8 mouse cellular contexts compared by ENCODE assay signal in genomic region chr4:58944206-58944553, GRCm38 (mm10). TPM values are rescaled to one million over a fixed set of nuclear protein-coding genes. Genes with fewer than 3 reads are reported as not detected.
DNase-seq lines count a peak whose midpoint lies in the region; ATAC-seq and TF ChIP-seq lines count a peak whose summit lies in the region.

No protein-coding gene starts in this region.

- H3K4me2 ChIP-seq in limb, embryonic 15.5 days = peak overlapping the region; percentile 82
- peak overlapping the region; percentile 95 for H3K4me2 ChIP-seq in stomach, postnatal 0 days (replicated peaks; ENCODE audit: low read depth)

- 10% methylated on average over 6 of the region's 6 CpGs for WGBS in limb, embryonic 15.5 days
- 17% methylated on average over 6 of the region's 6 CpGs for WGBS in stomach, postnatal 0 days

- TF ChIP-seq POLR2A in testis, adult 2 months (IDR thresholded peaks at IDR 0.05; ENCODE audit: control insufficient read depth, low read depth, low read length) = no peak

- H3K4me3 ChIP-seq in erythroblast, embryonic 14.5 days (replicated peaks) = peak overlapping the region; percentile 64
- H3K4me3 ChIP-seq in testis, adult 2 months (ENCODE audit: control insufficient read depth, low read depth, low read length) = peak overlapping the region; percentile 80
- H3K4me3 ChIP-seq in limb, embryonic 15.5 days = peak overlapping the region; percentile 79
- peak overlapping the region; percentile 69 for H3K4me3 ChIP-seq in stomach, postnatal 0 days (ENCODE audit: low read depth, low read length)

- peaks cover 38% of the 10 kb centered on the region for H3K27me3 ChIP-seq in erythroblast, embryonic 14.5 days (ENCODE audit: control insufficient read depth)
- H3K27me3 ChIP-seq in testis, adult 2 months (ENCODE audit: control insufficient read depth, insufficient read depth, low read length) = no peaks in the 10 kb centered on the region
- no peaks in the 10 kb centered on the region for H3K27me3 ChIP-seq in limb, embryonic 15.5 days
- no peaks in the 10 kb centered on the region for H3K27me3 ChIP-seq in stomach, postnatal 0 days (ENCODE audit: control insufficient read depth, insufficient read depth, low read length)

- H3K27ac ChIP-seq in testis, adult 2 months (ENCODE audit: control insufficient read depth, insufficient read depth, low read depth, low read length) = no peak overlapping the region
- H3K27ac ChIP-seq in limb, embryonic 15.5 days = no peak overlapping the region
- no peak overlapping the region for H3K27ac ChIP-seq in stomach, postnatal 0 days (replicated peaks)

- DNase-seq in testis, postnatal 10 days (ENCODE audit: low spot score) = no peak
- no peak for DNase-seq in stomach, postnatal 0 days (ENCODE audit: low spot score)
- no peak for DNase-seq in frontal cortex, adult 2 months (ENCODE audit: extremely low spot score in 1 of 2, low spot score in 1 of 2)

- TF ChIP-seq CTCF in testis, adult 2 months (IDR thresholded peaks at IDR 0.05; ENCODE audit: control insufficient read depth, insufficient read depth, insufficient replicate concordance, low read depth, low read length) = no peak
- TF ChIP-seq CTCF in stomach, postnatal 0 days (IDR thresholded peaks at IDR 0.05; ENCODE audit: low read depth) = no peak

- H3K36me3 ChIP-seq in erythroblast, embryonic 14.5 days (ENCODE audit: control insufficient read depth) = no peaks in the 10 kb centered on the region
- no peaks in the 10 kb centered on the region for H3K36me3 ChIP-seq in testis, adult 2 months (ENCODE audit: control insufficient read depth, insufficient read depth, low read length)
- no peaks in the 10 kb centered on the region for H3K36me3 ChIP-seq in limb, embryonic 15.5 days
- no peaks in the 10 kb centered on the region for H3K36me3 ChIP-seq in stomach, postnatal 0 days (ENCODE audit: control insufficient read depth, insufficient read depth, low read length)

- ATAC-seq in erythroblast, adult 5-6 weeks (replicated peaks; ENCODE audit: low FRiP score, poor library complexity, severe bottlenecking) = no peak
- no peak for ATAC-seq in limb, embryonic 15.5 days (ENCODE audit: insufficient number of reproducible peaks, low FRiP score, low TSS enrichment, low read depth)
- ATAC-seq in stomach, postnatal 0 days (ENCODE audit: low FRiP score, low TSS enrichment) = no peak
- ATAC-seq in erythroid progenitor cell, adult 5-6 weeks (replicated peaks; ENCODE audit: low FRiP score, poor library complexity, severe bottlenecking) = no peak

- peaks cover 6% of the 10 kb centered on the region for H3K4me1 ChIP-seq in erythroblast, embryonic 14.5 days (ENCODE audit: control insufficient read depth)
- H3K4me1 ChIP-seq in testis, adult 2 months (ENCODE audit: control insufficient read depth, insufficient read depth, low read length) = peaks cover 8% of the 10 kb centered on the region
- peaks cover 10% of the 10 kb centered on the region; the same call in 1 of the 2 replicates for H3K4me1 ChIP-seq in limb, embryonic 15.5 days
- H3K4me1 ChIP-seq in stomach, postnatal 0 days (replicated peaks; ENCODE audit: control insufficient read depth, insufficient read depth) = peaks cover 2% of the 10 kb centered on the region; the same call in 1 of the 2 replicates

- H3K9me3 ChIP-seq in erythroblast, embryonic 14.5 days (ENCODE audit: control insufficient read depth, low read length) = no peaks in the 10 kb centered on the region
- H3K9me3 ChIP-seq in limb, embryonic 15.5 days = no peaks in the 10 kb centered on the region
- H3K9me3 ChIP-seq in stomach, postnatal 0 days (ENCODE audit: control insufficient read depth, low read length) = no peaks in the 10 kb centered on the region

- TF ChIP-seq EP300 in stomach, postnatal 0 days (optimal IDR thresholded peaks at IDR 0.05) = no peak

- no peak overlapping the region for H3K9ac ChIP-seq in limb, embryonic 15.5 days
- H3K9ac ChIP-seq in stomach, postnatal 0 days (ENCODE audit: low read length) = 0 out of 2 replicates have a peak overlapping the region, but pooled peaks have one; percentile 65

RNA-seq across cellular contexts. Expression of gene Zkscan16, which starts 0.8 kb away (rescaled TPM):
- polyA plus RNA-seq in erythroblast, embryonic 14.5 days (2012) = not detected in 2 replicates
- total RNA-seq in erythroblast, adult 5-6 weeks (2015; ENCODE audit: low replicate concordance) = not detected in 2 replicates
- not detected in 2 replicates for total RNA-seq in erythroblast, adult 5-6 weeks (2017; ENCODE audit: low replicate concordance)
- 0.48 and 0.49 TPM in 2 replicates for polyA plus RNA-seq in testis, adult 2 months (2012; rRNA removed)
- 0.73 and 0.74 TPM in 2 replicates for polyA plus RNA-seq in limb, embryonic 15.5 days (2015; fragmentation: Nextera tagmentation; extraction: Ambion mirVana)
- 0.11 and 0.13 TPM in 2 replicates for polyA plus RNA-seq in stomach, postnatal 0 days (2015; fragmentation: Nextera tagmentation; extraction: Ambion mirVana)
- not detected in 2 replicates for total RNA-seq in erythroid progenitor cell, adult 5-6 weeks (2015; ENCODE audit: low replicate concordance)
- total RNA-seq in erythroid progenitor cell, adult 5-6 weeks (2017; ENCODE audit: low replicate concordance) = not detected in 2 replicates
- polyA plus RNA-seq in frontal cortex, adult 2 months (2012; rRNA removed) = 9.9 and 15.3 TPM in 2 replicates

RNA-seq across cellular contexts. Expression of gene Ecpas, which starts 31.6 kb away (rescaled TPM):
- 0.18 and 0.51 TPM in 2 replicates for polyA plus RNA-seq in erythroblast, embryonic 14.5 days (2012)
- 21.9 and 26.1 TPM in 2 replicates for total RNA-seq in erythroblast, adult 5-6 weeks (2015; ENCODE audit: low replicate concordance)
- 19.1 and 27.2 TPM in 2 replicates for total RNA-seq in erythroblast, adult 5-6 weeks (2017; ENCODE audit: low replicate concordance)
- 8.8 and 10.2 TPM in 2 replicates for polyA plus RNA-seq in testis, adult 2 months (2012; rRNA removed)
- polyA plus RNA-seq in limb, embryonic 15.5 days (2015; fragmentation: Nextera tagmentation; extraction: Ambion mirVana) = 29.6 and 32.8 TPM in 2 replicates
- 13.4 and 13.6 TPM in 2 replicates for polyA plus RNA-seq in stomach, postnatal 0 days (2015; fragmentation: Nextera tagmentation; extraction: Ambion mirVana)
- 53.0 and 54.1 TPM in 2 replicates for total RNA-seq in erythroid progenitor cell, adult 5-6 weeks (2015; ENCODE audit: low replicate concordance)
- total RNA-seq in erythroid progenitor cell, adult 5-6 weeks (2017; ENCODE audit: low replicate concordance) = 34.0 and 34.1 TPM in 2 replicates
- 36.8 and 40.3 TPM in 2 replicates for polyA plus RNA-seq in frontal cortex, adult 2 months (2012; rRNA removed)

RNA-seq across cellular contexts. Expression of gene Ptgr1, which starts 42.7 kb away (rescaled TPM):
- polyA plus RNA-seq in erythroblast, embryonic 14.5 days (2012) = 0.04 and 0.10 TPM in 2 replicates
- total RNA-seq in erythroblast, adult 5-6 weeks (2015; ENCODE audit: low replicate concordance) = 14.6 and 25.0 TPM in 2 replicates
- total RNA-seq in erythroblast, adult 5-6 weeks (2017; ENCODE audit: low replicate concordance) = 6.0 and 8.3 TPM in 2 replicates
- 8.5 and 12.0 TPM in 2 replicates for polyA plus RNA-seq in testis, adult 2 months (2012; rRNA removed)
- 39.3 and 41.0 TPM in 2 replicates for polyA plus RNA-seq in limb, embryonic 15.5 days (2015; fragmentation: Nextera tagmentation; extraction: Ambion mirVana)
- polyA plus RNA-seq in stomach, postnatal 0 days (2015; fragmentation: Nextera tagmentation; extraction: Ambion mirVana) = 454 and 488 TPM in 2 replicates
- total RNA-seq in erythroid progenitor cell, adult 5-6 weeks (2015; ENCODE audit: low replicate concordance) = 4.3 and 9.2 TPM in 2 replicates
- 4.3 and 4.4 TPM in 2 replicates for total RNA-seq in erythroid progenitor cell, adult 5-6 weeks (2017; ENCODE audit: low replicate concordance)
- polyA plus RNA-seq in frontal cortex, adult 2 months (2012; rRNA removed) = 1.1 and 1.3 TPM in 2 replicates

RNA-seq across cellular contexts. Expression of gene Dnajc25, which starts 50.7 kb away (rescaled TPM):
- polyA plus RNA-seq in erythroblast, embryonic 14.5 days (2012) = 0.13 and 0.32 TPM in 2 replicates
- total RNA-seq in erythroblast, adult 5-6 weeks (2015; ENCODE audit: low replicate concordance) = 2.9 and 3.1 TPM in 2 replicates
- total RNA-seq in erythroblast, adult 5-6 weeks (2017; ENCODE audit: low replicate concordance) = 3.3 and 4.2 TPM in 2 replicates
- polyA plus RNA-seq in testis, adult 2 months (2012; rRNA removed) = 4.7 and 6.5 TPM in 2 replicates
- polyA plus RNA-seq in limb, embryonic 15.5 days (2015; fragmentation: Nextera tagmentation; extraction: Ambion mirVana) = 15.0 and 18.7 TPM in 2 replicates
- 13.4 and 13.7 TPM in 2 replicates for polyA plus RNA-seq in stomach, postnatal 0 days (2015; fragmentation: Nextera tagmentation; extraction: Ambion mirVana)
- 1.1 and 5.0 TPM in 2 replicates for total RNA-seq in erythroid progenitor cell, adult 5-6 weeks (2015; ENCODE audit: low replicate concordance)
- total RNA-seq in erythroid progenitor cell, adult 5-6 weeks (2017; ENCODE audit: low replicate concordance) = 1.2 and 2.2 TPM in 2 replicates
- 4.1 and 4.2 TPM in 2 replicates for polyA plus RNA-seq in frontal cortex, adult 2 months (2012; rRNA removed)

RNA-seq across cellular contexts. Expression of gene Gm20503, which starts 58.8 kb away (rescaled TPM):
- 0.41 TPM in 1 of 2 replicates, not detected in the other for polyA plus RNA-seq in erythroblast, embryonic 14.5 days (2012)
- not detected in 2 replicates for total RNA-seq in erythroblast, adult 5-6 weeks (2015; ENCODE audit: low replicate concordance)
- total RNA-seq in erythroblast, adult 5-6 weeks (2017; ENCODE audit: low replicate concordance) = not detected in 2 replicates
- polyA plus RNA-seq in testis, adult 2 months (2012; rRNA removed) = not detected in 2 replicates
- 17.7 and 19.6 TPM in 2 replicates for polyA plus RNA-seq in limb, embryonic 15.5 days (2015; fragmentation: Nextera tagmentation; extraction: Ambion mirVana)
- polyA plus RNA-seq in stomach, postnatal 0 days (2015; fragmentation: Nextera tagmentation; extraction: Ambion mirVana) = 18.5 and 21.6 TPM in 2 replicates
- total RNA-seq in erythroid progenitor cell, adult 5-6 weeks (2015; ENCODE audit: low replicate concordance) = not detected in 2 replicates
- total RNA-seq in erythroid progenitor cell, adult 5-6 weeks (2017; ENCODE audit: low replicate concordance) = not detected in 2 replicates
- 0.10 TPM in 1 of 2 replicates, not detected in the other for polyA plus RNA-seq in frontal cortex, adult 2 months (2012; rRNA removed)

Comparison
In these comparisons a context has a peak if more than half of its experiments do, and no peak if none do; other contexts are left out.
1. RNA of gene Ptgr1, which starts 42.7 kb away (polyA plus RNA-seq): 454 to 488 TPM in stomach, postnatal 0 days; 39.3 to 41.0 TPM in limb, embryonic 15.5 days, 8.5 to 12.0 TPM in testis, adult 2 months, 1.1 to 1.3 TPM in frontal cortex, adult 2 months and 0.04 to 0.10 TPM in erythroblast, embryonic 14.5 days; every median in the first group is over 10 times any median in the second.
2. Peak in every context shown above with its lines, with median percentiles within 50 percentile points of each other: H3K4me3 ChIP-seq.